Mouse (Mus musculus): ENCODE measurements at regions not wholly inside any gene's neighbourhood (a gene's known extent, or its start where the extent isn't known, plus 50 kb on each side); places are given as distances from the start of the nearest gene placed in this dataset.

DNA sequence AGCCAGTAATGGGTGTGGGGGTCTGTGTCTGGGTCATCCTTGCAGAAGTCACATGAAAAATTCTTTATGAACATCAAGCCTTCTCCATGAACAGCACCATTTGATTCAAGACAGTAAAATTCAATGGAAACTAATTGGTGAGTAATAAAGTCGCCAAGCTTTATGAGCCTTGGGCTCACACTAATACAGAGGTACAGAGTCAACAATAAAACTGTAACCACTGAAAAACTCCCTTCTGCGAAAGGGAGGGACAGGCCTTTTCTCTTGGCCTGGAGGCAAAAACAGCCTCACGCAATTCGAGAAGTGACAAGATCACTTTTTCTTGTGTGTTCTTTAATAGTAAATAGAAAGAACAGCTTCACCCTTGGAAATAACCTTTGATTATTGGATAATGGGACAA lies 200.7 kb downstream of the Lrrn1 start:
- TF ChIP-seq CTCF (IDR thresholded peaks at IDR 0.05) (no peak), EP300 (IDR thresholded peaks at IDR 0.05) (no peak)
